In genomic region chr13:46469536-46469935, GRCm38 (mm10) we compare ENCODE assay signal across 11 mouse cellular contexts. TPM values are rescaled to one million over a fixed set of nuclear protein-coding genes. Genes with fewer than 3 reads are reported as not detected.
"Had no signal": no experiment of that assay in that cellular context is flagged by ENCODE, and none has a peak within 500 bp of the region (broad histone marks: within the 10 kb centered on the region; RNA-seq: fewer than 3 reads in every experiment).

No protein-coding gene starts in this region.

- DNase-seq: lung, adult 18-20 months; lung, embryonic 14.5 days; lung, postnatal 10 days; lung, postnatal 36 days; right cerebral cortex, postnatal 25 days; thymus, adult 2 months; thymus, postnatal 25 days; thymus, postnatal 4 days had no signal

RNA-seq across cellular contexts. Expression of gene Cap2, which starts 32.1 kb away (rescaled TPM):
- total RNA-seq: monocyte, adult 5-6 weeks had no signal

RNA-seq across cellular contexts. Expression of gene Rbm24, which starts 51.3 kb away (rescaled TPM):
- total RNA-seq: megakaryocyte progenitor cell, adult 5-6 weeks; monocyte, adult 5-6 weeks; neutrophil, adult 5-6 weeks had no signal
